Mouse (Mus musculus) bone marrow macrophage, adult 2 months (primary cell): ENCODE measurements at regions not wholly inside any gene's neighbourhood (a gene's known extent, or its start where the extent isn't known, plus 50 kb on each side); places are given as distances from the start of the nearest gene placed in this dataset.

Experiments used
- CTCF ChIP-seq: IDR thresholded peaks from 2 replicates; pipeline ENCODE4 v1.5.1; 2012; ENCODE audit warnings: low read depth, mild to moderate bottlenecking, low read length, moderate library complexity
- POLR2A ChIP-seq: IDR thresholded peaks from 2 replicates; pipeline ENCODE4 v1.6.1; 2012; ENCODE audit warnings: mild to moderate bottlenecking, low read depth, low read length, borderline replicate concordance

DNA sequence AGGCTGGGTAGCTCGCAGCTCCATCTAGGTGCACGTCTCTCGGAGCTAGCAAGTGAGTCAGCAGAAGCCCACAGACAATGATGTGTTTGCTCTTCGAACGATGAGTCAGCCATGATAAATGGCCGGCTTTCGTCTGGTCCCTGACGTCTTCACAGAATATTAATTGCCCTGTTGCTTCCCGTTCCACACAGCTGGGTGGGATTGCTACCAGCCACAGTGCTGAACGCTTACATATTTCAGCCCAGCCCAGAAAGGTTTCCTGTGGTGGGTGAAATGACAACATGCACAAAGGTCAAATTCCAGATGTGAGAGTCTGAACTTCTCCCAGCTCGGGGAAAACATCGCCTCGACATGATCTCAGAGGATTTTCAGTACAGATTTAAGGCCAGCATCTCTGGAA lies 202.1 kb upstream of the Pgrmc2 start:
- TF ChIP-seq CTCF: no peak
- TF ChIP-seq POLR2A: no peak
